Mouse (Mus musculus) kidney, adult 2 months (tissue): ENCODE measurements around the gene Cyp2w1.

ENCODE experiments used
- CTCF ChIP-seq: fragments of 200-500 bp; conservative IDR thresholded peaks from 2 replicates; pipeline ENCODE4 v1.5.1; 2011; ENCODE audit warnings: low read depth, mild to moderate bottlenecking, control low read depth, low read length, moderate library complexity, mixed read lengths; ENCODE audit not compliant: insufficient read depth, insufficient read length
- POLR2A ChIP-seq: fragments of 200-500 bp; IDR thresholded peaks from one replicate; pipeline ENCODE4 v1.6.1; 2011; ENCODE audit warnings: low read depth, low read length, control low read depth

DNA sequence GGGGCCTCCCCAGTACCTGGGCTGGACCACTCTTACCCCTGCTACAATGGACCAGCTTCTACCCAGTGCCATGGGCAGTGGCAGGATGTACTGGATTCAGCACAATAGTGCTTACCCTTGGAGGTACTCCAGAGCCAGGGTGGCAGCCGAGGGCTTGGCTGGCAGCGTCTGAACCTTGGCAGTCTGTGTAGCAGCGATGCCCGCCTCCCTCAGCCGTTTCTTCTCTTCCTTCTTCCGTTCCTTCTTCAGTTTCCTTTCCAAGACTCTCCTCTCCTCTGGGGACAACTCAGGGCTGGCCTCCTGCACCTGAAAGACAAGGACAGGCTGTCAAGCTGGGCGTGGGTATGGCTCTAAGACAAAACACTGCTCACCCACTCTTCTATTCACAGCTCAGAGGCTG, 11.4 kb downstream of the Cyp2w1 start:
- TF ChIP-seq CTCF (no peak), POLR2A (no peak)
